Mouse (Mus musculus) brain, embryonic 14.5 days (tissue): ENCODE measurements around the gene Nfic. TPM values are rescaled to one million over a fixed set of nuclear protein-coding genes. Genes with fewer than 3 reads are reported as not detected.

Source experiments
- DNase-seq: peaks from one replicate; pipeline ENCODE4 v3.0.0-alpha.2; 2011; ENCODE audit warnings: low read depth
- CTCF ChIP-seq: fragments of 200-500 bp; IDR thresholded peaks from 2 replicates; pipeline ENCODE4 v1.5.1; 2012; ENCODE audit warnings: inconsistent platforms, mild to moderate bottlenecking, moderate library complexity, borderline replicate concordance; ENCODE audit not compliant: insufficient read depth, insufficient read length; ENCODE audit errors: extremely low read depth
- POLR2A ChIP-seq: fragments of 200-500 bp; IDR thresholded peaks from 2 replicates; pipeline ENCODE4 v1.6.1; 2012; ENCODE audit warnings: mild to moderate bottlenecking, inconsistent platforms, borderline replicate concordance; ENCODE audit not compliant: poor library complexity, insufficient read depth, insufficient read length, severe bottlenecking; ENCODE audit errors: extremely low read depth
- polyA plus RNA-seq: library from polyadenylated mRNA; depleted of rRNA; stranded (reverse); fragments of >200 nt; gene quantifications from 2 replicates; pipeline ENCODE4 v1.2.3, GENCODE M21; 2012; rRNA removed

The Nfic gene
- polyA plus RNA-seq, 1 experiment: 16.7 TPM

DNA sequence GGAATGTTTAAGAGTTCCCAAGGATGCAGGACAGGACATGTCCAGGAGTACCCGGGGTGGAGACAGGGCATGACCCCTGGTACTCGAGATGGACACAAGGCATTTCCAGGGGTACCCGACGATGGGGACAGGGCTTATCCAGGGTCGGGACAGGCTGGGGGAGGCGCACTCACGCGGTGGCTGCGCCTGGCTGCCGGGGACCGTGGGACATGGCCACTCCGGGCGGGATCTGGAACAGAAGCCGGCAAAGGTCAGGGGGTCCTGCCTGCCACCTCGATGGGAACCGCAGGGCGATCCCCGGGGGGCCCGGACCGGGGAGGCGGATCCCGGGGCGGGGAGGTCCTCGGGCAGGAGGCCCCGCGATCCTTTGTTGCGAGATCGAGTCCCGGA, 105.5 kb downstream of the Nfic start:
- no peak for DNase-seq
- TF ChIP-seq CTCF (no peak), POLR2A (no peak)

DNA sequence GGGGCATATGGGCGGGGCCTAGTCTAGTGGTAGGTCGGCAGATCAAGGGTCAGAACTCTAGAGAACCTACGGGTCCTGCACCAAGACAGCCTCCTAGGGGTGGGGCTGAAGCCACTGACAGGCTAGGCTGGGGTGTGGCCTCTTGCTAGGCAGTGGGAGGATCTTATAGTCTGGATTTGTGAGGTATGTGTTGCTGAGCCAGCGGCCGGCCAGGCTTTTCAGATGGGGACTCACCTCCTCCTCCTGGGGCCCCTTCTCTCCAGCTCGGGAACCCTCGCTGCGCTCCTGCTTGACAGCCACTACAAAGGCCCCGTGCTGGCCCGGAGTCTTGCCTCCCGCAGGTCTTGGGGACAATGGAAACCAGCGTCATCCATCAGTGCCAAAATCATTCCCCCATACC, 106.3 kb downstream of the Nfic start:
- no peak for DNase-seq
- TF ChIP-seq CTCF: no peak

DNA sequence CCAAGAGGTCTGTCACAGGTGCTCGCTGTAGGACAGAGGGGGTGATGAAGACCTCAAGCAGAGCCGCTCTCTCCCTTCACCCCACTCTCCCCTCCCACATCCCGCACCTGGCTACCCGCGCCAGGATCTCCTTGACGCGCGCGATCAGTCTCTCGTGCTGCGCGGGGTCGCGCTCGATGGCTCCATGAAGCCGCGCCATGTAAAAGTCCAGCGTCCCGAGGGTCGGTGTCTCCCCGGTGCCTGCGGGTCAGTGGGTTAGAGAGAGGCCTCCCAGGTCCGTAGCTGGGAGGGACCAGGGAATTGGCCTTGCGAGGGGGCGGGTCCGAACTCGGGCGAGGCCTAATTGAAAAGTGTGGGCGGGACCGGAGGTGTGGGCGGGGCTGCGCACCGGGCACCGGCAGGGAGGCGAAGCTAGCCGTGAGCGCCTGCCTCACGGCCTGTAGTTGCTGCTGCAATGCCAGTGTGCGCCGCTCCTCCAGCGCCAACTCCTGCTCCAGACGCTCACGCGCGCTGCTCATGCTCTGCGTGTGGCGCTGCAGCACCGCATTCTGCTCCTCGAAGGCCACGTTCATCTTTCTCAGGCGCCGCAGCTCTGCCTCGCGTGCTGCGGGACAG, 108.9 kb downstream of the Nfic start:
- TF ChIP-seq CTCF (peak; percentile 43; the same call in 1 of the 2 replicates), POLR2A (no peak)
- peak; percentile 83 for DNase-seq

Other genes with a start within 250 kb of the Nfic start
- gene Atcay, start 224.8 kb downstream of the Nfic start, polyA plus RNA-seq: 134 and 169 TPM in 2 replicates
- gene Zfr2, start 222.5 kb downstream of the Nfic start, polyA plus RNA-seq: 59.8 and 63.6 TPM in 2 replicates
- 30.6 and 31.9 TPM in 2 replicates for gene Matk, start 202.7 kb downstream of the Nfic start, polyA plus RNA-seq
- 67.0 and 72.1 TPM in 2 replicates for gene Mrpl54, start 188.7 kb downstream of the Nfic start, polyA plus RNA-seq
- 45.2 and 47.0 TPM in 2 replicates for gene Apba3, start 188.7 kb downstream of the Nfic start, polyA plus RNA-seq
- 4.6 and 4.9 TPM in 2 replicates for gene Tjp3, start 164.1 kb downstream of the Nfic start, polyA plus RNA-seq
- 267 and 268 TPM in 2 replicates for gene Pip5k1c, start 162.7 kb downstream of the Nfic start, polyA plus RNA-seq
- gene Cactin, start 134.5 kb downstream of the Nfic start, polyA plus RNA-seq: 41.4 and 44.3 TPM in 2 replicates
- 5.0 and 5.3 TPM in 2 replicates for gene Tbxa2r, start 126.9 kb downstream of the Nfic start, polyA plus RNA-seq
- 0.05 and 0.16 TPM in 2 replicates for gene Gipc3, start 112.4 kb downstream of the Nfic start, polyA plus RNA-seq
- 49.5 and 63.8 TPM in 2 replicates for gene Hmg20b, start 105.2 kb downstream of the Nfic start, polyA plus RNA-seq
- gene Mfsd12, start 98.1 kb downstream of the Nfic start, polyA plus RNA-seq: 13.1 and 15.6 TPM in 2 replicates
- gene 4930404N11Rik, start 89.8 kb downstream of the Nfic start, polyA plus RNA-seq: 0.19 and 0.25 TPM in 2 replicates
- 154 and 184 TPM in 2 replicates for gene Fzr1, start 77.1 kb downstream of the Nfic start, polyA plus RNA-seq
- 64.0 and 67.4 TPM in 2 replicates for gene Dohh, start 71.2 kb downstream of the Nfic start, polyA plus RNA-seq
- gene Gm48551, start 71.2 kb downstream of the Nfic start, polyA plus RNA-seq: 6.8 and 9.6 TPM in 2 replicates
- gene Gm48552, start 66.6 kb downstream of the Nfic start, polyA plus RNA-seq: 8.7 and 9.4 TPM in 2 replicates
- gene Smim24, start 62.6 kb downstream of the Nfic start, polyA plus RNA-seq: 3.0 and 4.2 TPM in 2 replicates
- gene Celf5, start 27.1 kb upstream of the Nfic start, polyA plus RNA-seq: 396 and 427 TPM in 2 replicates
- gene Ncln, start 40.8 kb upstream of the Nfic start, polyA plus RNA-seq: 152 and 206 TPM in 2 replicates
- gene S1pr4, start 44.5 kb upstream of the Nfic start, polyA plus RNA-seq: 0.54 and 0.59 TPM in 2 replicates
- gene Gna15, start 68.6 kb upstream of the Nfic start, polyA plus RNA-seq: 0.95 and 1.1 TPM in 2 replicates
- 110 and 115 TPM in 2 replicates for gene Gna11, start 89.6 kb upstream of the Nfic start, polyA plus RNA-seq
- 568 and 696 TPM in 2 replicates for gene Aes, start 103.9 kb upstream of the Nfic start, polyA plus RNA-seq
- gene Tle2, start 118.9 kb upstream of the Nfic start, polyA plus RNA-seq: 82.1 and 123 TPM in 2 replicates
- gene Tle6, start 145.4 kb upstream of the Nfic start, polyA plus RNA-seq: 5.3 and 8.2 TPM in 2 replicates
- gene BC025920, start 150.6 kb upstream of the Nfic start, polyA plus RNA-seq: 5.5 and 6.7 TPM in 2 replicates
- gene Sirt6, start 172.2 kb upstream of the Nfic start, polyA plus RNA-seq: 75.9 and 83.4 TPM in 2 replicates
- gene Ankrd24, start 172.9 kb upstream of the Nfic start, polyA plus RNA-seq: 74.1 and 85.9 TPM in 2 replicates
- 3.0 and 3.8 TPM in 2 replicates for gene Gm10778, start 193.4 kb upstream of the Nfic start, polyA plus RNA-seq
- 6.6 and 6.9 TPM in 2 replicates for gene Zfp433, start 249.2 kb upstream of the Nfic start, polyA plus RNA-seq